Comparison of ENCODE assay signal across 12 mouse cellular contexts in genomic region chr6:67229521-67229920, GRCm38 (mm10). TPM values are rescaled to one million over a fixed set of nuclear protein-coding genes. Genes with fewer than 3 reads are reported as not detected.
DNase-seq lines count a peak whose midpoint lies in the region; ATAC-seq and TF ChIP-seq lines count a peak whose summit lies in the region.
"Had no signal": no experiment of that assay in that cellular context is flagged by ENCODE, and none has a peak within 500 bp of the region (broad histone marks: within the 10 kb centered on the region; RNA-seq: fewer than 3 reads in every experiment).

No protein-coding gene starts in this region.

- TF ChIP-seq EP300 in stomach, postnatal 0 days (optimal IDR thresholded peaks at IDR 0.05), result no peak

- H3K9me3 ChIP-seq in heart, embryonic 10.5 days, result no peaks in the 10 kb centered on the region
- H3K9me3 ChIP-seq in neural tube, embryonic 15.5 days (replicated peaks), result no peaks in the 10 kb centered on the region
- H3K9me3 ChIP-seq in embryonic facial prominence, embryonic 15.5 days (replicated peaks), result no peaks in the 10 kb centered on the region
- no peaks in the 10 kb centered on the region for H3K9me3 ChIP-seq in stomach, postnatal 0 days (ENCODE audit: control insufficient read depth, low read length)
- H3K9me3 ChIP-seq: hindbrain, embryonic 10.5 days had no signal

- DNase-seq in heart, embryonic 10.5 days (ENCODE audit: low spot score), result no peak
- no peak for DNase-seq in heart, postnatal 4 days
- peak; percentile 18 for DNase-seq in neural tube, embryonic 10.5 days (ENCODE audit: extremely low spot score, low spot score)
- DNase-seq in stomach, postnatal 0 days (ENCODE audit: low spot score), result no peak
- no peak for DNase-seq in yolk sac, embryonic 10.5 days (ENCODE audit: low spot score)
- no peak for DNase-seq in layer of hippocampus, postnatal 14 days (ENCODE audit: low spot score in 2 of 2)
- DNase-seq: adrenal gland, postnatal 25 days; kidney, adult 11 months; thymus, postnatal 36 days had no signal

- no peaks in the 10 kb centered on the region for H3K36me3 ChIP-seq in heart, embryonic 10.5 days
- no peaks in the 10 kb centered on the region for H3K36me3 ChIP-seq in neural tube, embryonic 15.5 days
- no peaks in the 10 kb centered on the region for H3K36me3 ChIP-seq in embryonic facial prominence, embryonic 15.5 days
- H3K36me3 ChIP-seq in stomach, postnatal 0 days (ENCODE audit: control insufficient read depth, insufficient read depth, low read length), result no peaks in the 10 kb centered on the region
- H3K36me3 ChIP-seq: hindbrain, embryonic 10.5 days had no signal

- WGBS in heart, embryonic 10.5 days, result 20% methylated on average over 9 of the region's 9 CpGs
- 43% methylated on average over 9 of the region's 9 CpGs for whole genome bisulfite sequencing in neural tube, embryonic 15.5 days
- WGBS in embryonic facial prominence, embryonic 15.5 days, result 40% methylated on average over 9 of the region's 9 CpGs
- WGBS in stomach, postnatal 0 days, result 27% methylated on average over 9 of the region's 9 CpGs

- H3K4me1 ChIP-seq in heart, embryonic 10.5 days, result peaks cover 18% of the 10 kb centered on the region
- H3K4me1 ChIP-seq in neural tube, embryonic 15.5 days, result peaks cover 20% of the 10 kb centered on the region
- H3K4me1 ChIP-seq in embryonic facial prominence, embryonic 15.5 days, result peaks cover 14% of the 10 kb centered on the region
- H3K4me1 ChIP-seq in stomach, postnatal 0 days (replicated peaks; ENCODE audit: control insufficient read depth, insufficient read depth), result no peaks in the 10 kb centered on the region

- H3K4me3 ChIP-seq in heart, embryonic 10.5 days, result peak overlapping the region; percentile 57
- no peak overlapping the region for H3K4me3 ChIP-seq in neural tube, embryonic 15.5 days (replicated peaks)
- H3K4me3 ChIP-seq in embryonic facial prominence, embryonic 15.5 days (replicated peaks), result no peak overlapping the region
- H3K4me3 ChIP-seq in stomach, postnatal 0 days (ENCODE audit: low read depth, low read length), result no peak overlapping the region

- TF ChIP-seq CTCF in stomach, postnatal 0 days (IDR thresholded peaks at IDR 0.05; ENCODE audit: low read depth), result no peak

- peak overlapping the region; percentile 53; the same call in 1 of the 2 replicates for H3K27ac ChIP-seq in heart, embryonic 10.5 days
- H3K27ac ChIP-seq in neural tube, embryonic 15.5 days (replicated peaks), result no peak overlapping the region
- H3K27ac ChIP-seq in embryonic facial prominence, embryonic 15.5 days (replicated peaks), result peak overlapping the region; percentile 69; the same call in 1 of the 2 replicates
- H3K27ac ChIP-seq in stomach, postnatal 0 days (replicated peaks), result no peak overlapping the region
- H3K27ac ChIP-seq: hindbrain, embryonic 10.5 days had no signal

- no peak for ATAC-seq in neural tube, embryonic 15.5 days (ENCODE audit: low FRiP score)
- ATAC-seq in embryonic facial prominence, embryonic 15.5 days (ENCODE audit: insufficient number of reproducible peaks, low FRiP score, low TSS enrichment, low read depth), result no peak
- no peak for ATAC-seq in stomach, postnatal 0 days (ENCODE audit: low FRiP score, low TSS enrichment)

- H3K4me2 ChIP-seq in neural tube, embryonic 15.5 days, result no peak overlapping the region
- peak overlapping the region; percentile 21; the same call in 1 of the 2 replicates for H3K4me2 ChIP-seq in embryonic facial prominence, embryonic 15.5 days (replicated peaks)
- H3K4me2 ChIP-seq in stomach, postnatal 0 days (replicated peaks; ENCODE audit: low read depth), result 0 out of 2 replicates have a peak overlapping the region, but pooled peaks have one; percentile 3

- H3K9ac ChIP-seq in neural tube, embryonic 15.5 days (replicated peaks), result no peak overlapping the region
- H3K9ac ChIP-seq in embryonic facial prominence, embryonic 15.5 days, result no peak overlapping the region
- H3K9ac ChIP-seq in stomach, postnatal 0 days (ENCODE audit: low read length), result no peak overlapping the region

- no peaks in the 10 kb centered on the region for H3K27me3 ChIP-seq in heart, embryonic 10.5 days (ENCODE audit: insufficient read depth, poor library complexity, severe bottlenecking)
- H3K27me3 ChIP-seq in neural tube, embryonic 15.5 days (replicated peaks), result peaks cover 6% of the 10 kb centered on the region; the same call in 1 of the 2 replicates
- H3K27me3 ChIP-seq in embryonic facial prominence, embryonic 15.5 days, result peaks cover 3% of the 10 kb centered on the region; the same call in 1 of the 2 replicates
- H3K27me3 ChIP-seq in stomach, postnatal 0 days (ENCODE audit: control insufficient read depth, insufficient read depth, low read length), result no peaks in the 10 kb centered on the region

RNA-seq across cellular contexts. Expression of gene Serbp1, which starts 8.5 kb away (rescaled TPM):
- polyA plus RNA-seq in heart, embryonic 10.5 days (2016; fragmentation: Nextera tagmentation; extraction: Ambion mirVana), result 392 and 514 TPM in 2 replicates
- 100 to 1,000 TPM; 311 to 319 TPM for total RNA-seq in heart, postnatal 4 days (2021)
- polyA plus RNA-seq in neural tube, embryonic 15.5 days (2015; fragmentation: Nextera tagmentation; extraction: Ambion mirVana), result 293 and 341 TPM in 2 replicates
- 399 and 435 TPM in 2 replicates for polyA plus RNA-seq in embryonic facial prominence, embryonic 15.5 days (2015; fragmentation: Nextera tagmentation; extraction: Ambion mirVana)
- 281 and 284 TPM in 2 replicates for polyA plus RNA-seq in stomach, postnatal 0 days (2015; fragmentation: Nextera tagmentation; extraction: Ambion mirVana)
- 100 to 1,000 TPM; 227 to 243 TPM for total RNA-seq in layer of hippocampus, postnatal 14 days (2021)

Comparison
In these comparisons a context has a peak if more than half of its experiments do, and no peak if none do; other contexts are left out.
1. H3K27ac ChIP-seq: peak in heart, embryonic 10.5 days (single experiment) and embryonic facial prominence, embryonic 15.5 days (single experiment); none in neural tube, embryonic 15.5 days (single experiment) and stomach, postnatal 0 days (single experiment).